Mouse (Mus musculus) liver, embryonic 14.5 days (tissue): ENCODE data around the gene Ppip5k2.

Experiments
- CTCF ChIP-seq: IDR thresholded peaks from 2 replicates; pipeline ENCODE4 v1.5.1; 2016; ENCODE audit warnings: antibody characterized with exemption, low read depth, control low read depth
- EP300 ChIP-seq: IDR thresholded peaks from 2 replicates; pipeline ENCODE4 v1.6.1; 2016; ENCODE audit warnings: antibody characterized with exemption, low read depth

DNA sequence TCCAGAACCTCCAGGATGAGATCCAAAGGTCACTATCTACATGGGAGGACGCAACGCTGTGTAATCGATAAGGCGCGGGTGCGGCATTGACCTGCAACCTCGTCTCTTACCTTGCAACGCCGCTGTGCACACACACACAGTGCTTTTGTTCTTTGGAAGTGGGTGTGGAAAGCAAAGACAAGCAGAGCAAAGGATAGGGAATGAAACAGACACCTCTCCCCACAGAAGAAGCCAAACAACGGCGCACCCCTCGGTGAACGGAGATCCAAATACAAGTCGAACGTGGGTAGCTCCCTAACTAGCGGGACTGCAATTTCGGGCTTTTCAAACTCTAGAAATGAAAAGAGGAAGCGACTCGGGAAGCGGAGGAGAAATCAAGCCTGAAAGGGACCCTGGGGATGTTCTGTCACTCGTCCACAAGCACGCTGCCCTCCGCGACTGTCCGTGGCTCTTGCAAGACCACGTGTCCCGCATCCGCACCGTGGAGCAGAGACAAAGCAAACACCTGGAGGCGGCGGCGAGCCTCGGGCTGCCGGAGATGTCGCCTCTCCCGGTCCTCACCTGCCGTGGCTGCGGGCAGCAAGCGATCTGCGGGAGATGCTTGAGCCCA, 812 bp downstream of the Ppip5k2 start:
- TF ChIP-seq CTCF (peak; percentile 15; the same call in 1 of the 2 replicates), EP300 (no peak)
